Mouse (Mus musculus): ENCODE data around the gene Urah. TPM values are rescaled to one million over a fixed set of nuclear protein-coding genes. Genes with fewer than 3 reads are reported as not detected.

Gene Urah
- polyA plus RNA-seq (2015; fragmentation: Nextera tagmentation; extraction: Ambion mirVana): 4.2 and 5.3 TPM in 2 replicates

DNA sequence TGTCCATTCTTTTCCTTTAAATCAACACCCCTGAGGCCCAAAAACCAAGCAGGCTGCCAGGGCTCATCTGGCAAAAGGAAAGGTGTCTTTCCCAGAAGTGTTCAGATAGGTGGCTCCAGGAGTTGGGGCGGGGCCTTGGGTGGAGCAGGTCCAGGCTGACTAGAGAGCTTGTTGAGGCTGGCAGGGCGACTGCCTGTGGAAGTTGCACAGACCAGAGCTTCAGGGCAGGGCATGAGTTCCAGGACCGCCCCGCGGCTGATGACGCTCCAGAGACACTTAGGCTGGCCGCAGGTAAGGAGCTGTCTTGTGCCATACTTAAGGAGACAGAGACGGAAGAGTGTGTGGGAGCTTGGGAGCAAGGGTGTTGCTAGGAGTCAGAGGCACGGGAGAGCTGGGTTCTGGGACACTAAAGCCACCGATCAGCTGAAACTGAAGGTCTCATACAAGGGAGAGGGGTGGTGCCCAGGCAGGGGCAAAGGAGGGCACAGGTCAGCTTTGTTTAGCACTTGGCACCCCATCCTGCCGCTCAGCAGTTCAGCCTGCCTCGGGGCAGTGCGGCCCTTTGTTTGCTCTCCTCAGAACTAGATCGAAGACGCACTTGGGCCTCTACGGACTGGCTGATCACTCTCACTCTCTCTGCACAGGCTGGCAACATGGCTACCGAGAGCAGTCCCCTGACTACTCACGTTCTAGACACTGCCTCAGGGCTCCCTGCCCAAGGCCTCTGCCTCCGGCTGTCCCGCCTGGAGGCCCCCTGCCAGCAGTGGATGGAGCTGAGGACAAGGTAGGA lies at the start of gene Urah:
Gene Urah, plus strand, starts transcription at position 51 of the 790 bp plus-strand sequence.
- Histone ChIP-seq H3K27me3 (peaks cover 2% of the 10 kb centered on the region), H3K9me3 (no peaks in the 10 kb centered on the region), H3K4me3 (no peak within 1 kb of the TSS), H3K9ac (no peak within 1 kb of the TSS), H3K4me1 (no peaks in the 10 kb centered on the region), H3K27ac (no peak within 1 kb of the TSS), H3K36me3 (no peaks in the 10 kb centered on the region), H3K4me2 (no peak within 1 kb of the TSS)
- whole genome bisulfite sequencing: 34% methylated on average over 20 of the region's 20 CpGs
- ATAC-seq (ENCODE audit: insufficient number of reproducible peaks, insufficient read depth, low FRiP score, low TSS enrichment, low read depth): no peak

DNA sequence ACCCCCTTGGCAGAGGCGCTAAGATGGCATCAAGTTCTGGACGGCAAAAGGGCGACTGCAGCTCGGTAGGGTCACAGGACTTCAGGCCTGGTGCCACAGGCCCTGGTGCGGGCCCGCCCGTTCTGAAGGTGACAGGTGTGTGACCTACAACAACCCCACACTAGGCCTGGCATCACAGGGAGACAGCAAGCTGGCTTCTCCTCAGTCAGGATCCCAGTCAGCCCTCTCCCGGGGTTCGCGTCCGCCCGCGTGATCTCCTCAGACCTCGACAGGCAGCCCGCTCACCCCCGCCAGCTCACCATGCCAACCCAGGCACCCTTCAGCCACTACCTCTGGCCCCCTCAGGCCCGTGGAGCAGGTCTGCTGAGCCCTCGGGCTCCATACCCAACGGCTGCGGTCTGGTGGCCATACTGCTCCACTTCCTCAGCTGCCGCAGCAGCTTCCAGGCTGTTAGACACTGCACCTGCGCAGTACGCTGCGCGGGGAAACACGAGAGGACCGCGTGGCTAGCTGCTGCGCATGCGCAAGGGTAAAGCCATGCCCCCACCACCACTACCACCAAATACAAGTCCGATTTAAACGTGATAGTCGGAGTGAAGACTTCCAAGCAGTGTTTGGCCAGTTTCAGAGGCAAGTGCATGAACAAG lies 47.3 kb upstream of the Urah start, which contains the start of gene Syce1:
Gene Syce1, minus strand, starts transcription at position 447 of the 647 bp plus-strand sequence.
- Histone ChIP-seq H3K9me3 (no peaks in the 10 kb centered on the region), H3K4me3 (no peak within 1 kb of the TSS), H3K4me2 (no peak within 1 kb of the TSS), H3K27ac (no peak within 1 kb of the TSS), H3K27me3 (no peaks in the 10 kb centered on the region), H3K4me1 (no peaks in the 10 kb centered on the region), H3K9ac (no peak within 1 kb of the TSS), H3K36me3 (no peaks in the 10 kb centered on the region)
- ATAC-seq (ENCODE audit: insufficient number of reproducible peaks, insufficient read depth, low FRiP score, low TSS enrichment, low read depth): no peak
- WGBS: 83% methylated on average over 33 of the region's 33 CpGs

DNA sequence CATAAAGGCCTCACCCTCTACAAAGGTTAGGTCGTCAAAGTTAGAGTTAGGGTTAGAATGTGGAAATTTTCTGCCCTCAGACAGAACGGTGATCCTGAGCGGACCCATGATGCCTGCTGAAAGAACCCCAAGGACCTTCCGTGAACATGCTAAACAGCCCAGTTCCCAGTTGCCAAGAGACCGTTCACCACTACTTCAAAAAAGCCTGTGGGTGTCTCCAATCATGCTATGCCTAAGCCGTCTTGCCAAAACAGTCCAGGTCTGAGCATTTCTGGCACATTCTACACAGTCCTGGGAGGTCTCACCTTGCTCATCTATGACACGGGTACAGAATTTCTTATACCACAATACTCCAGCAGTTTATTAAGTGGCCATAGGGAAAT lies 46.8 kb upstream of the Urah start:
- WGBS: 85% methylated on average over 7 of the region's 7 CpGs
- no peak for ATAC-seq (ENCODE audit: insufficient number of reproducible peaks, insufficient read depth, low FRiP score, low TSS enrichment, low read depth)

DNA sequence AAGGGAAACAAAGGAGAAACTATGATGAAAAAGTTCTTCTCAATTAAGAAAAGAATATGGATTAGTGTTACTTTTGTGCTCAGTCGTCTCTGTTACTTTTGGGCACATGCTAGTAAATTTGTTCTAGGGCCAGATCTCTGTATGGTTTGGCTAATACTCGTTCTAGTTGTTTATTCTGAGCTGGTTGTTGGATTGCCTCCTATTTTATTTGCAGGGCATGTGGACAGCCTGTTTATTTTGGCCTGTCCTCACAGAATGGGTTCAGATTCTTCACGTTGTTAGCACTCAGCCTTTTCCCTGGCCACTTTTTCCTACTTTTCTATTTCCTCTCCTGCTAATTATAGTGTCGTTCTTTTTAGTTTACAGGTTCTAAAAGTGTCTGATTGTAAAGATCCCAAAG lies 41.3 kb upstream of the Urah start:
- 70% methylated on average over 4 of the region's 4 CpGs for WGBS
- Histone ChIP-seq H3K4me1 (no peaks in the 10 kb centered on the region), H3K9me3 (no peaks in the 10 kb centered on the region), H3K27ac (no peak overlapping the region), H3K9ac (no peak overlapping the region), H3K27me3 (no peaks in the 10 kb centered on the region), H3K4me3 (no peak overlapping the region), H3K36me3 (no peaks in the 10 kb centered on the region), H3K4me2 (no peak overlapping the region)
- no peak for ATAC-seq (ENCODE audit: insufficient number of reproducible peaks, insufficient read depth, low FRiP score, low TSS enrichment, low read depth)

More for the DNA sequence above, 46.8 kb upstream of the Urah start:
- no peaks in the 10 kb centered on the region for H3K9me3 ChIP-seq
- no peak overlapping the region for H3K9ac ChIP-seq
- H3K36me3 ChIP-seq: no peaks in the 10 kb centered on the region
- H3K27me3 ChIP-seq: no peaks in the 10 kb centered on the region
- no peak overlapping the region for H3K4me3 ChIP-seq
- H3K4me1 ChIP-seq: no peaks in the 10 kb centered on the region
- no peak overlapping the region for H3K27ac ChIP-seq
- no peak overlapping the region for H3K4me2 ChIP-seq

DNA sequence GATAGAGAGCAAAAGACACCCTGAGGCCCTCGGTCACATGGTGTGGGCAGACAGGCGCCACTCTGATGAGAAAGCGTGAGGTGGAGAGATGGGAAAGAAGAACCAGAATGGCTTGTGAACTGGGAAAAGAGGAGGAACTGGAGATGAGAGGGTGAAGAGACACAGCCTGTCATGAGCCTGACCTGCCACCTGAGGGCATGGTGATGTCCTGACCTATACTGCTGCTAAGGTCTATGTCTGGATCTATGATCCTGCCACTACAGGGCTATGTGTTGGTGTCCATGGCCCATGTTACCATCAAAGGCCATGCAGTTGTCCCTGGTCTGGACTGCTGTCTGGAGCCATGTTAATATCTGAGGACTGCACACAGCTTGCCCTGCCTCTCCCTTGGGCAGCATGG lies 37.2 kb upstream of the Urah start:
- Histone ChIP-seq H3K4me1 (no peaks in the 10 kb centered on the region), H3K4me2 (no peak overlapping the region), H3K27me3 (no peaks in the 10 kb centered on the region), H3K9me3 (no peaks in the 10 kb centered on the region), H3K9ac (no peak overlapping the region), H3K36me3 (no peaks in the 10 kb centered on the region), H3K4me3 (no peak overlapping the region), H3K27ac (no peak overlapping the region)
- WGBS: 90% methylated on average over 3 of the region's 3 CpGs
- no peak for ATAC-seq (ENCODE audit: insufficient number of reproducible peaks, insufficient read depth, low FRiP score, low TSS enrichment, low read depth)

DNA sequence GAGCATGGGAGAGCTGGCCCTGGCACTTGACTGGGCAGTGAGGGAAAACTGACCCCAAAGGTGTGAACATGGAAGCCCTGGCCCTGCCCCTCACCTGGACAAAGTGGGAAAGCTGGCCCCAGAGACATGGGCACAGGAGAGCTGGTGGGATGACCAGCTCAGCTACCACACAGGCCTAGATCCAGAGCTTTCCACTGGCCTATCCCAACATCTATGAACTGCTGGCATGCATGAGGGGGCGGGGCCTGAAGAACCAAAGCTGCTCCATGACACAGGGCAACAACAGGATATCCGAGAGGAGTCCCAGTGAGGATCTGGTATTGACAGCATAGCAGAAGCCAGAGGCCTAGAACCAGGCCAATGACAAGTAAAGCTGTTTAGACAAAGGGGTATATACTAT lies 36.6 kb upstream of the Urah start:
- WGBS: 62% methylated on average over 2 of the region's 2 CpGs

DNA sequence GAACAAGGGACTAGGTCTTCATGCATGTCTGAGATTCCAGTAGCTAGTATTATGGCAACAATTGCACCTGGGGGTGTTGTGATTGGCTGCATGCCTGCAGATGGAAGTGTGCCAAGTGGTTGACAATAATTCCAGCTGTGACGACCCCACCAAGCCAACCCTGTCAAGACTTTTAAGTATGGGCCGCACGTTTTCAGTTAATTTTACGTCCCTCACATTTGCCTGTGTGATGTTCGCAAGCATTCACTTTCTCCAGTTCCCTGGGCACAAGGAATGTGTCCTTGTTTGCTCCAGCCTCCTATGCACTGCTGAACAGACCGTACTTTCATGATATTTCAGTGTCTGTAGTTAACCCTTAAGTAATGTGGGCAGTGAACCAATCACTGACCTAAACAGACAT lies 32.2 kb upstream of the Urah start:
- Histone ChIP-seq H3K9me3 (no peaks in the 10 kb centered on the region), H3K27me3 (no peaks in the 10 kb centered on the region), H3K4me3 (no peak overlapping the region), H3K4me2 (no peak overlapping the region), H3K9ac (no peak overlapping the region), H3K27ac (no peak overlapping the region), H3K36me3 (no peaks in the 10 kb centered on the region), H3K4me1 (no peaks in the 10 kb centered on the region)
- 71% methylated on average over 6 of the region's 6 CpGs for WGBS
- ATAC-seq (ENCODE audit: insufficient number of reproducible peaks, insufficient read depth, low FRiP score, low TSS enrichment, low read depth): no peak

More for the DNA sequence above, 36.6 kb upstream of the Urah start:
- no peak overlapping the region for H3K9ac ChIP-seq
- peak; percentile 43; the same call in 1 of the 2 replicates for ATAC-seq (ENCODE audit: insufficient number of reproducible peaks, insufficient read depth, low FRiP score, low TSS enrichment, low read depth)
- no peaks in the 10 kb centered on the region for H3K4me1 ChIP-seq
- no peaks in the 10 kb centered on the region for H3K27me3 ChIP-seq
- no peaks in the 10 kb centered on the region for H3K9me3 ChIP-seq
- no peaks in the 10 kb centered on the region for H3K36me3 ChIP-seq
- no peak overlapping the region for H3K27ac ChIP-seq
- no peak overlapping the region for H3K4me3 ChIP-seq
- no peak overlapping the region for H3K4me2 ChIP-seq

DNA sequence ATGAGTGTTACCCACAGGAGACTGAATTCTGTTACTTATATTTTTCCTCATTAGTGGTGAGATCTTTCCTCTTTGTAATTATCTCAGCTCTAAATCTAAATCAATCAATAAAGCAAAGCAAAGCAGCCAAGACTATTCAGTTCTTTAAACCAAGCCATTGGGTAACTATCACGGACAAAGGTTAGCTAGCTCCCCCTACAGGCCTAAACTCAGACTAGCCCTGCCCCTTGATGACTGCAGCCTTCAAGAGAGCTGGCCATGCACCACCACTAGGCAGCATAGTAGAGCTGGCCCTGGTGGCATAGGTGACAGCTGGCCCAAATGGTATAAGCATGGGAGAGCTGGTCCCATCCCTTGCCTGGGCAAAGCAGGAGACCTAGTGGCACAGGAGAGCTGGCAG lies 29.1 kb upstream of the Urah start:
- Histone ChIP-seq H3K27ac (no peak overlapping the region), H3K9ac (no peak overlapping the region), H3K36me3 (peaks cover 5% of the 10 kb centered on the region; the same call in 1 of the 2 replicates), H3K4me1 (no peaks in the 10 kb centered on the region), H3K9me3 (no peaks in the 10 kb centered on the region), H3K4me2 (no peak overlapping the region), H3K27me3 (no peaks in the 10 kb centered on the region), H3K4me3 (no peak overlapping the region)
- ATAC-seq (ENCODE audit: insufficient number of reproducible peaks, insufficient read depth, low FRiP score, low TSS enrichment, low read depth): no peak
- 6% methylated on average over 1 of the region's 1 CpGs for whole genome bisulfite sequencing

DNA sequence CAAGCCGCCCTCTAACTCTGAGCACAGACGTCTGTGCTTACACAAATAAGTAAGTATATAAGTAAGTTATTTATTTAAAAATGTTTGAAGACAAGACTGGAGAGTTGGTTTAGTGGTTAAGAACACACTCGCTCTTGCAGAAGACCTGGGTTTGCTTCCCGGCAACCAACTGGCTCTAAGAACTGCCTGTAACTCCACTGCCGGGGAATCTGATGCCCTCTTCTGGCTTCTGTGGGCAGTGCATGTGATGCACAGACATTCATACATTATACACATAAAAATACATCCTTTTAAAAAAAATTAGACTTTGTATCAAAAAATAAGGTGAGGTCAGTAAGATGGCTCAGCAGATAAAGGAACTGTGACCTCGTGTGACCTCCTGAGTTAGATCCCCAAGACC lies 24.3 kb upstream of the Urah start:
- ATAC-seq (ENCODE audit: insufficient number of reproducible peaks, insufficient read depth, low FRiP score, low TSS enrichment, low read depth): no peak
- Histone ChIP-seq H3K4me1 (no peaks in the 10 kb centered on the region), H3K27ac (no peak overlapping the region), H3K9me3 (no peaks in the 10 kb centered on the region), H3K4me2 (no peak overlapping the region), H3K4me3 (no peak overlapping the region), H3K36me3 (peaks cover 19% of the 10 kb centered on the region), H3K9ac (no peak overlapping the region), H3K27me3 (no peaks in the 10 kb centered on the region)
- WGBS: 87% methylated on average over 6 of the region's 6 CpGs

DNA sequence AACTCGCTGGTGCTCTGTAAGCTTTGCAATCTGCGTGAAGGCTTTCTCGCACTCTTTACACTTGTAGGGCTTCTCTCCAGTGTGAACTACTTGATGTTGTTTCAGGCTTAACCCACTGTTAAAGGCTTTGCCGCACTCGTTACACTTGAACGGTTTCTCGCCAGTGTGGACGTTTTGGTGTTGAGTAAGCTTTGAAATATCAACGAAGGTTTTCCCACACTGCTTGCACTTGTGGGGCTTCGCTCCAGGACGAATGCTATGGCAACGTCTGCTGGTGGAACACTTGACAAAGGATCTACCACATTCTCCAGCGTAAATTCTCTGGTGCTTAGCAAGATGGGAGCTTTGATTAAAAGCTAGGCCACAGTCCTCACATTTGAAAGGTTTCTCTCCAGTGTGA lies 23.1 kb upstream of the Urah start:
- Histone ChIP-seq H3K36me3 (peaks cover 19% of the 10 kb centered on the region), H3K4me2 (no peak overlapping the region), H3K4me1 (no peaks in the 10 kb centered on the region), H3K4me3 (no peak overlapping the region), H3K27ac (no peak overlapping the region), H3K9ac (no peak overlapping the region), H3K27me3 (no peaks in the 10 kb centered on the region), H3K9me3 (no peaks in the 10 kb centered on the region)
- ATAC-seq (ENCODE audit: insufficient number of reproducible peaks, insufficient read depth, low FRiP score, low TSS enrichment, low read depth): no peak
- WGBS: 91% methylated on average over 13 of the region's 13 CpGs

DNA sequence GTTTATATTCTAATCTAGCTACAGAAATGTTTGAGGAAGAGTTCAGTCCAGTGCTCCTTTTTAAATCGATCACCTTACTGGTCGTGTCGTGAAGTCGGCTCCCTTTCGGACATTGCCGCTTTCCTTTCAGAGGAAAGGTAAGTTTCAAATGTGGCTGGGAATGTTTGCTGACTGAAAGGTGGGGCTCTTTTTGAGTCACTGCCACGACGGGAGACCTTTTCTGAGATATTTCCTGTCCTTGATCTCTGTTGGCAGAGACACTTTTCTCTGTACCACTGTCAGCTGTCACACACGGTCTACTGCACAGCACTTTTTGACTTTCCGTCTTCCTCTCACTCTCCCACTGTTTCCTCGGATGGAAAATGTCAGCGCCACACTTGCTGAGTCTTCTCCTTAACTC lies 22.0 kb upstream of the Urah start:
- Histone ChIP-seq H3K9me3 (no peaks in the 10 kb centered on the region), H3K9ac (no peak overlapping the region), H3K36me3 (peaks cover 19% of the 10 kb centered on the region), H3K27ac (no peak overlapping the region), H3K4me2 (no peak overlapping the region), H3K4me1 (no peaks in the 10 kb centered on the region), H3K27me3 (no peaks in the 10 kb centered on the region), H3K4me3 (no peak overlapping the region)
- ATAC-seq (ENCODE audit: insufficient number of reproducible peaks, insufficient read depth, low FRiP score, low TSS enrichment, low read depth): no peak
- WGBS: 91% methylated on average over 12 of the region's 12 CpGs

DNA sequence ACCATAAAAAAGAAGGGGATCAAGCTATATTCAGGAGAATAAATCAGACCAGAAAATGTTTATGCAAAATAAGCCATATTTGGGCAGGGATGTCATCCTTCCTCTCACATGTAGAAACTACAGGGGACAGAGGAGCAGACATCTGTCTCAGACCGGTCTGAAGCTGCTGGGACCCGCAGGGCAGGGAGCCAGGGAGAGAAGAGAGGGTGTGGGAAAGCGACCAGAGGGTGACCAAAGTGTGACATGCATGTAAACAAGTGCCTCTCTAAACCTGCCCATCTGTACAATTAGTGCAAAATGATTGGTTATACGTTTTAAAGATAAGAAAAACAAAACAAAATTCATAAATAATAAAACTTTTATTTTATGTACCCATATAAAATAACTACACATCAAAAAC lies 14.6 kb upstream of the Urah start:
- no peaks in the 10 kb centered on the region for H3K9me3 ChIP-seq
- H3K27me3 ChIP-seq: peaks cover 8% of the 10 kb centered on the region; the same call in 1 of the 2 replicates
- H3K36me3 ChIP-seq: no peaks in the 10 kb centered on the region
- no peak overlapping the region for H3K4me2 ChIP-seq
- ATAC-seq (ENCODE audit: insufficient number of reproducible peaks, insufficient read depth, low FRiP score, low TSS enrichment, low read depth): no peak
- no peak overlapping the region for H3K27ac ChIP-seq
- no peak overlapping the region for H3K4me3 ChIP-seq
- WGBS: 78% methylated on average over 4 of the region's 4 CpGs
- H3K9ac ChIP-seq: no peak overlapping the region
- H3K4me1 ChIP-seq: peaks cover 4% of the 10 kb centered on the region
